Mouse (Mus musculus) neural tube, embryonic 11.5 days (tissue): Measurements from ENCODE around the gene D930020B18Rik. TPM values are rescaled to one million over a fixed set of nuclear protein-coding genes. Genes with fewer than 3 reads are reported as not detected.

Source experiments
- ATAC-seq: fragments of 200-750 bp; cut with Nextera tagmentation; 2 replicates; pipeline ENCODE4 v1.8.0; 2017; ENCODE audit warnings: moderate number of reproducible peaks, mild to moderate bottlenecking, moderate TSS enrichment, moderate library complexity; ENCODE audit not compliant: insufficient read depth, low FRiP score, low TSS enrichment
- DNase-seq: peaks from one replicate; pipeline ENCODE4 v3.0.0-alpha.2; 2015; ENCODE audit warnings: low spot score
- H3K27ac ChIP-seq: fragments of 300-500 bp; sonication (generic); 2 replicates; pipeline ENCODE4 v1.5.1; 2014; ENCODE audit warnings: low read depth, mild to moderate bottlenecking, low read length
- H3K27me3 ChIP-seq: fragments of 300-500 bp; sonication (generic); 2 replicates; pipeline ENCODE4 v1.6.1; 2014; ENCODE audit warnings: mild to moderate bottlenecking, low read length, mixed read lengths; ENCODE audit not compliant: control insufficient read depth, insufficient read depth
- H3K36me3 ChIP-seq: fragments of 300-500 bp; sonication (generic); 2 replicates; pipeline ENCODE4 v1.6.1; 2014; ENCODE audit warnings: mild to moderate bottlenecking, low read length, moderate library complexity, mixed read lengths; ENCODE audit not compliant: control insufficient read depth, insufficient read depth
- H3K4me1 ChIP-seq: fragments of 300-500 bp; sonication (generic); 2 replicates; pipeline ENCODE4 v1.6.1; 2014; ENCODE audit warnings: low read length, mixed read lengths; ENCODE audit not compliant: control insufficient read depth, insufficient read depth
- H3K4me2 ChIP-seq: fragments of 300-500 bp; sonication (generic); 2 replicates; pipeline ENCODE4 v1.6.1; 2014; ENCODE audit warnings: low read depth, mild to moderate bottlenecking, moderate library complexity
- H3K4me3 ChIP-seq: fragments of 300-500 bp; sonication (generic); 2 replicates; pipeline ENCODE4 v1.5.1; 2014; ENCODE audit warnings: low read depth, low read length
- H3K9ac ChIP-seq: fragments of 300-500 bp; sonication (generic); 2 replicates; pipeline ENCODE4 v1.6.1; 2014; ENCODE audit warnings: mild to moderate bottlenecking, low read length
- H3K9me3 ChIP-seq: fragments of 300-500 bp; sonication (generic); 2 replicates; pipeline ENCODE4 v1.6.1; 2016; ENCODE audit warnings: low read length; ENCODE audit not compliant: control insufficient read depth
- WGBS: fragments of 180-500 bp; shearing (Covaris S2); extraction: QIAGEN DNeasy Blood & Tissue Kit; methylation state at CpG from one replicate; pipeline ENCODE4 v1.1.7; 2014; 5-methylcytosine and 5-hydroxymethylcytosine counted together
- polyA plus RNA-seq: library from polyadenylated mRNA; unstranded; fragments of >200 nt; fragmentation: Nextera tagmentation; extraction: Ambion mirVana; gene quantifications from 2 replicates; pipeline ENCODE4 v1.2.1, GENCODE M21; 2014

Gene D930020B18Rik
- polyA plus RNA-seq, 1 experiment from 2014 or later, result not detected

- Histone ChIP-seq H3K27me3 (peaks cover 17% of the 10 kb centered on the region), H3K4me2 (no peak overlapping the region), H3K9me3 (no peaks in the 10 kb centered on the region), H3K4me1 (peaks cover 7% of the 10 kb centered on the region; the same call in 1 of the 2 replicates), H3K27ac (no peak overlapping the region), H3K9ac (no peak overlapping the region), H3K4me3 (no peak overlapping the region), H3K36me3 (no peaks in the 10 kb centered on the region)
- WGBS, result 78% methylated on average over 6 of the region's 6 CpGs
- DNase-seq (no peak), ATAC-seq (no peak)
These were observed 4.9 kb downstream of the D930020B18Rik start for GRCm38 (mm10) chr10:121646294-121646693.

GRCm38 (mm10) chr10:121653079-121653478, 11.7 kb downstream of the D930020B18Rik start:
- Histone ChIP-seq H3K9me3 (no peaks in the 10 kb centered on the region), H3K4me2 (no peak overlapping the region), H3K27me3 (no peaks in the 10 kb centered on the region), H3K4me3 (no peak overlapping the region), H3K4me1 (no peaks in the 10 kb centered on the region), H3K9ac (no peak overlapping the region), H3K36me3 (no peaks in the 10 kb centered on the region), H3K27ac (no peak overlapping the region)
- WGBS, result 98% methylated on average over 1 of the region's 1 CpGs
- ATAC-seq, result no peak
- no peak for DNase-seq

- H3K9me3 ChIP-seq, result no peaks in the 10 kb centered on the region
- 92% methylated on average over 4 of the region's 4 CpGs for WGBS
- no peaks in the 10 kb centered on the region for H3K4me1 ChIP-seq
- DNase-seq (no peak), ATAC-seq (no peak)
- H3K36me3 ChIP-seq, result no peaks in the 10 kb centered on the region
- no peaks in the 10 kb centered on the region for H3K27me3 ChIP-seq
- no peak overlapping the region for H3K27ac ChIP-seq
- no peak overlapping the region for H3K4me2 ChIP-seq
- no peak overlapping the region for H3K4me3 ChIP-seq
- H3K9ac ChIP-seq, result no peak overlapping the region
These were observed 14.5 kb downstream of the D930020B18Rik start for GRCm38 (mm10) chr10:121655907-121656306.

- ATAC-seq (no peak), DNase-seq (no peak)
- 95% methylated on average over 2 of the region's 2 CpGs for WGBS
- Histone ChIP-seq H3K9ac (no peak overlapping the region), H3K4me1 (no peaks in the 10 kb centered on the region), H3K4me2 (no peak overlapping the region), H3K9me3 (no peaks in the 10 kb centered on the region), H3K27me3 (no peaks in the 10 kb centered on the region), H3K4me3 (no peak overlapping the region), H3K27ac (no peak overlapping the region), H3K36me3 (no peaks in the 10 kb centered on the region)
These were observed 21.3 kb downstream of the D930020B18Rik start for GRCm38 (mm10) chr10:121662711-121663110.

- no peak for ATAC-seq
- Histone ChIP-seq H3K36me3 (no peaks in the 10 kb centered on the region), H3K4me3 (no peak overlapping the region), H3K27ac (no peak overlapping the region), H3K9me3 (no peaks in the 10 kb centered on the region), H3K4me2 (no peak overlapping the region), H3K27me3 (no peaks in the 10 kb centered on the region), H3K9ac (no peak overlapping the region), H3K4me1 (no peaks in the 10 kb centered on the region)
- 66% methylated on average over 13 of the region's 13 CpGs for WGBS
- no peak for DNase-seq
These were observed 22.2 kb downstream of the D930020B18Rik start for GRCm38 (mm10) chr10:121663599-121663998.

- H3K9ac ChIP-seq, result no peak overlapping the region
- H3K4me3 ChIP-seq, result no peak overlapping the region
- H3K4me1 ChIP-seq, result no peaks in the 10 kb centered on the region
- H3K27me3 ChIP-seq, result no peaks in the 10 kb centered on the region
- 79% methylated on average over 8 of the region's 8 CpGs for WGBS
- no peak for ATAC-seq
- H3K4me2 ChIP-seq, result no peak overlapping the region
- no peaks in the 10 kb centered on the region for H3K9me3 ChIP-seq
- DNase-seq, result no peak
- H3K27ac ChIP-seq, result no peak overlapping the region
- no peaks in the 10 kb centered on the region for H3K36me3 ChIP-seq
These were observed 24.3 kb downstream of the D930020B18Rik start for GRCm38 (mm10) chr10:121665631-121666145.

GRCm38 (mm10) chr10:121669103-121669502, 27.7 kb downstream of the D930020B18Rik start:
- H3K9me3 ChIP-seq, result no peaks in the 10 kb centered on the region
- ATAC-seq, result no peak
- no peaks in the 10 kb centered on the region for H3K4me1 ChIP-seq
- H3K27ac ChIP-seq, result no peak overlapping the region
- no peak overlapping the region for H3K9ac ChIP-seq
- H3K4me3 ChIP-seq, result no peak overlapping the region
- 92% methylated on average over 10 of the region's 10 CpGs for WGBS
- H3K4me2 ChIP-seq, result no peak overlapping the region
- H3K36me3 ChIP-seq, result no peaks in the 10 kb centered on the region
- DNase-seq, result no peak
- H3K27me3 ChIP-seq, result no peaks in the 10 kb centered on the region

GRCm38 (mm10) chr10:121677019-121677418, 35.6 kb downstream of the D930020B18Rik start:
- Histone ChIP-seq H3K27me3 (no peaks in the 10 kb centered on the region), H3K36me3 (no peaks in the 10 kb centered on the region), H3K4me2 (no peak overlapping the region), H3K9me3 (no peaks in the 10 kb centered on the region), H3K4me1 (no peaks in the 10 kb centered on the region), H3K9ac (no peak overlapping the region), H3K27ac (no peak overlapping the region), H3K4me3 (no peak overlapping the region)
- WGBS, result 69% methylated on average over 7 of the region's 7 CpGs
- DNase-seq (no peak), ATAC-seq (no peak)

- WGBS, result 91% methylated on average over 2 of the region's 2 CpGs
- Histone ChIP-seq H3K4me1 (no peaks in the 10 kb centered on the region), H3K27me3 (no peaks in the 10 kb centered on the region), H3K9me3 (no peaks in the 10 kb centered on the region), H3K4me3 (no peak overlapping the region), H3K27ac (no peak overlapping the region), H3K9ac (no peak overlapping the region), H3K36me3 (no peaks in the 10 kb centered on the region), H3K4me2 (no peak overlapping the region)
- no peak for ATAC-seq
- no peak for DNase-seq
These were observed 39.5 kb downstream of the D930020B18Rik start for GRCm38 (mm10) chr10:121680902-121681301.
